Mouse (Mus musculus): Measurements from ENCODE around the gene Pik3r3. TPM values are rescaled to one million over a fixed set of nuclear protein-coding genes. Genes with fewer than 3 reads are reported as not detected.
"Not testable (repeated sequence)": the region's sequence is repeated elsewhere in the genome, so short reads cannot be mapped to it uniquely, and the experiment has no call there.

Pik3r3 gene
- polyA plus RNA-seq, 1 experiment from 2014 or later, result 27.9 TPM

GRCm38 (mm10) chr4:116192286-116192835 lies 29.1 kb upstream of the Pik3r3 start:
- Histone ChIP-seq H3K27me3 (no peaks in the 10 kb centered on the region), H3K27ac (no peak overlapping the region), H3K4me3 (no peak overlapping the region), H3K9me3 (no peaks in the 10 kb centered on the region), H3K36me3 (no peaks in the 10 kb centered on the region), H3K9ac (no peak overlapping the region), H3K4me1 (no peaks in the 10 kb centered on the region), H3K4me2 (replicated peaks) (no peak overlapping the region)
- WGBS, result 27% methylated on average over 4 of the region's 4 CpGs
- ATAC-seq (ENCODE audit: low FRiP score, low read depth), result no peak

- H3K9ac ChIP-seq, result no peak overlapping the region
- H3K27ac ChIP-seq, result no peak overlapping the region
- H3K27me3 ChIP-seq, result no peaks in the 10 kb centered on the region
- no peaks in the 10 kb centered on the region for H3K36me3 ChIP-seq
- H3K4me2 ChIP-seq (replicated peaks), result no peak overlapping the region
- ATAC-seq (ENCODE audit: low FRiP score, low read depth), result no peak
- H3K4me1 ChIP-seq, result no peaks in the 10 kb centered on the region
- no peaks in the 10 kb centered on the region for H3K9me3 ChIP-seq
- WGBS, result 65% methylated on average over 9 of the region's 9 CpGs
- no peak overlapping the region for H3K4me3 ChIP-seq
Measured at GRCm38 (mm10) chr4:116193583-116194383, 27.6 kb upstream of the Pik3r3 start.

GRCm38 (mm10) chr4:116198422-116198821 lies 23.0 kb upstream of the Pik3r3 start:
- Histone ChIP-seq H3K9ac (no peak overlapping the region), H3K4me2 (replicated peaks) (no peak overlapping the region), H3K27ac (no peak overlapping the region), H3K4me3 (no peak overlapping the region), H3K27me3 (no peaks in the 10 kb centered on the region), H3K9me3 (no peaks in the 10 kb centered on the region), H3K4me1 (no peaks in the 10 kb centered on the region), H3K36me3 (no peaks in the 10 kb centered on the region)
- no peak for ATAC-seq (ENCODE audit: low FRiP score, low read depth)
- WGBS, result 83% methylated on average over 2 of the region's 2 CpGs

GRCm38 (mm10) chr4:116204422-116204821 lies 17.0 kb upstream of the Pik3r3 start:
- 70% methylated on average over 3 of the region's 3 CpGs for WGBS
- Histone ChIP-seq H3K36me3 (no peaks in the 10 kb centered on the region), H3K4me3 (no peak overlapping the region), H3K9ac (no peak overlapping the region), H3K9me3 (no peaks in the 10 kb centered on the region), H3K27ac (no peak overlapping the region), H3K4me2 (replicated peaks) (no peak overlapping the region), H3K4me1 (0 out of 2 replicates have a peak, but pooled peaks cover 2% of the 10 kb centered on the region), H3K27me3 (no peaks in the 10 kb centered on the region)
- no peak for ATAC-seq (ENCODE audit: low FRiP score, low read depth)

- Histone ChIP-seq H3K4me2 (replicated peaks) (no peak overlapping the region), H3K27me3 (no peaks in the 10 kb centered on the region), H3K9me3 (no peaks in the 10 kb centered on the region), H3K4me1 (0 out of 2 replicates have a peak, but pooled peaks cover 2% of the 10 kb centered on the region), H3K9ac (no peak overlapping the region), H3K36me3 (no peaks in the 10 kb centered on the region), H3K4me3 (no peak overlapping the region), H3K27ac (no peak overlapping the region)
- WGBS, result 74% methylated on average over 4 of the region's 4 CpGs
- ATAC-seq (ENCODE audit: low FRiP score, low read depth), result no peak
Measured at GRCm38 (mm10) chr4:116206531-116206930, 14.9 kb upstream of the Pik3r3 start.

GRCm38 (mm10) chr4:116208891-116209290 lies 12.5 kb upstream of the Pik3r3 start:
- H3K27me3 ChIP-seq, result no peaks in the 10 kb centered on the region
- 66% methylated on average over 1 of the region's 1 CpGs for WGBS

GRCm38 (mm10) chr4:116215895-116216605 lies 5.4 kb upstream of the Pik3r3 start:
- Histone ChIP-seq H3K9ac (no peak overlapping the region), H3K27me3 (no peaks in the 10 kb centered on the region), H3K4me1 (peaks cover 7% of the 10 kb centered on the region), H3K4me2 (replicated peaks) (no peak overlapping the region), H3K36me3 (no peaks in the 10 kb centered on the region), H3K27ac (no peak overlapping the region), H3K9me3 (no peaks in the 10 kb centered on the region), H3K4me3 (no peak overlapping the region)
- no peak for ATAC-seq (ENCODE audit: low FRiP score, low read depth)
- 89% methylated on average over 2 of the region's 2 CpGs for WGBS

More at GRCm38 (mm10) chr4:116208891-116209290, 12.5 kb upstream of the Pik3r3 start:
- Histone ChIP-seq H3K27ac (no peak overlapping the region), H3K4me2 (replicated peaks) (no peak overlapping the region), H3K4me3 (no peak overlapping the region), H3K9me3 (no peaks in the 10 kb centered on the region), H3K4me1 (0 out of 2 replicates have a peak, but pooled peaks cover 2% of the 10 kb centered on the region), H3K9ac (no peak overlapping the region), H3K36me3 (no peaks in the 10 kb centered on the region)
- no peak for ATAC-seq (ENCODE audit: low FRiP score, low read depth)

GRCm38 (mm10) chr4:116217046-116217445 lies 4.4 kb upstream of the Pik3r3 start:
- WGBS, result 41% methylated on average over 2 of the region's 2 CpGs
- no peak overlapping the region for H3K9ac ChIP-seq
- H3K27ac ChIP-seq, result no peak overlapping the region
- no peak overlapping the region for H3K4me3 ChIP-seq
- H3K4me1 ChIP-seq, result peaks cover 7% of the 10 kb centered on the region
- ATAC-seq (ENCODE audit: low FRiP score, low read depth), result no peak
- no peaks in the 10 kb centered on the region for H3K9me3 ChIP-seq
- H3K36me3 ChIP-seq, result no peaks in the 10 kb centered on the region
- H3K4me2 ChIP-seq (replicated peaks), result no peak overlapping the region
- H3K27me3 ChIP-seq, result no peaks in the 10 kb centered on the region

GRCm38 (mm10) chr4:116217661-116218060 lies 3.8 kb upstream of the Pik3r3 start:
- H3K4me2 ChIP-seq (replicated peaks); H3K9ac ChIP-seq; H3K36me3 ChIP-seq; H3K4me3 ChIP-seq; ATAC-seq (ENCODE audit: low FRiP score, low read depth); H3K4me1 ChIP-seq; H3K27ac ChIP-seq; H3K27me3 ChIP-seq; H3K9me3 ChIP-seq: not testable (repeated sequence)
- 60% methylated on average over 1 of the region's 1 CpGs for WGBS

- Histone ChIP-seq H3K27me3 (no peaks in the 10 kb centered on the region), H3K4me1 (peaks cover 10% of the 10 kb centered on the region), H3K27ac (no peak overlapping the region), H3K4me2 (replicated peaks) (no peak overlapping the region), H3K36me3 (no peaks in the 10 kb centered on the region), H3K4me3 (no peak overlapping the region), H3K9ac (no peak overlapping the region), H3K9me3 (no peaks in the 10 kb centered on the region)
- WGBS, result 92% methylated on average over 1 of the region's 1 CpGs
- no peak for ATAC-seq (ENCODE audit: low FRiP score, low read depth)
Measured at GRCm38 (mm10) chr4:116219056-116219455, 2.4 kb upstream of the Pik3r3 start.

GRCm38 (mm10) chr4:116220071-116220650 lies 1.3 kb upstream of the Pik3r3 start:
- peak overlapping the region; percentile 100 for H3K27ac ChIP-seq
- peaks cover 10% of the 10 kb centered on the region for H3K4me1 ChIP-seq
- H3K9me3 ChIP-seq, result no peaks in the 10 kb centered on the region
- peak overlapping the region; percentile 68 for H3K4me3 ChIP-seq
- H3K4me2 ChIP-seq (replicated peaks), result peak overlapping the region; percentile 68
- WGBS, result 5% methylated on average over 6 of the region's 6 CpGs
- ATAC-seq (ENCODE audit: low FRiP score, low read depth), result no peak
- H3K9ac ChIP-seq, result peak overlapping the region; percentile 94
- no peaks in the 10 kb centered on the region for H3K27me3 ChIP-seq
- H3K36me3 ChIP-seq, result no peaks in the 10 kb centered on the region

GRCm38 (mm10) chr4:116220780-116221139 lies 658 bp upstream of the Pik3r3 start:
- H3K4me2 ChIP-seq (replicated peaks), result peak overlapping the region; percentile 68
- no peaks in the 10 kb centered on the region for H3K36me3 ChIP-seq
- under 1% methylated on average over 26 of the region's 26 CpGs for WGBS
- peak overlapping the region; percentile 94 for H3K9ac ChIP-seq
- H3K27ac ChIP-seq, result peak overlapping the region; percentile 100
- peak overlapping the region; percentile 68 for H3K4me3 ChIP-seq
- no peaks in the 10 kb centered on the region for H3K9me3 ChIP-seq
- no peaks in the 10 kb centered on the region for H3K27me3 ChIP-seq
- peak; percentile 45 for ATAC-seq (ENCODE audit: low FRiP score, low read depth)
- peaks cover 10% of the 10 kb centered on the region for H3K4me1 ChIP-seq

Data from limb, embryonic 13.5 days (tissue).